Comparison of ENCODE assay signal across 14 mouse cellular contexts in genomic region chr17:22795213-22795612, GRCm38 (mm10).
DNase-seq lines count a peak whose midpoint lies in the region; ATAC-seq lines count a peak whose summit lies in the region.
"Had no signal": no experiment of that assay in that cellular context is flagged by ENCODE, and none has a peak within 500 bp of the region (broad histone marks: within the 10 kb centered on the region; RNA-seq: fewer than 3 reads in every experiment).

No protein-coding gene starts in this region.

- peak; percentile 3 for DNase-seq in layer of hippocampus, adult 11-12 months (ENCODE audit: low spot score)
- no peak for DNase-seq in layer of hippocampus, adult 9-10 months (ENCODE audit: low spot score)
- peak; percentile 3 for DNase-seq in CD4-positive helper T cell, adult 2 months (ENCODE audit: low read depth, low spot score)
- DNase-seq in CD4-positive, CD25-positive, alpha-beta regulatory T cell, adult 2 months (ENCODE audit: low read depth, low spot score): peak; percentile 39
- no peak for DNase-seq in ovary, adult 18-20 months (ENCODE audit: low spot score)
- DNase-seq in kidney, adult 18-20 months: no peak
- DNase-seq: adrenal gland, postnatal 14 days; cerebellum, adult 9-10 months; heart, adult 11 months; heart, postnatal 36 days; liver; liver, postnatal 0 days had no signal

- ATAC-seq in inflammation-experienced regulatory T-cells, adult 6 months: peak; percentile 80
- ATAC-seq: hindbrain, embryonic 16.5 days; liver, postnatal 0 days had no signal

Comparison
In these comparisons a context has a peak if more than half of its experiments do, and no peak if none do; other contexts are left out.
1. DNase-seq: peak in layer of hippocampus, adult 11-12 months (single experiment), CD4-positive helper T cell, adult 2 months (single experiment) and CD4-positive, CD25-positive, alpha-beta regulatory T cell, adult 2 months (single experiment); none in layer of hippocampus, adult 9-10 months (single experiment), ovary, adult 18-20 months (single experiment) and kidney, adult 18-20 months (single experiment).